Mouse (Mus musculus) thymus, postnatal 14 days (tissue): ENCODE data around the gene Kdelc2.
A peak's percentile ranks its signal among the peaks of the same experiment; 100 is the strongest.

Source experiments
- DNase-seq: peaks from one replicate; pipeline ENCODE4 v3.0.0; 2021

Kdelc2 gene

DNA sequence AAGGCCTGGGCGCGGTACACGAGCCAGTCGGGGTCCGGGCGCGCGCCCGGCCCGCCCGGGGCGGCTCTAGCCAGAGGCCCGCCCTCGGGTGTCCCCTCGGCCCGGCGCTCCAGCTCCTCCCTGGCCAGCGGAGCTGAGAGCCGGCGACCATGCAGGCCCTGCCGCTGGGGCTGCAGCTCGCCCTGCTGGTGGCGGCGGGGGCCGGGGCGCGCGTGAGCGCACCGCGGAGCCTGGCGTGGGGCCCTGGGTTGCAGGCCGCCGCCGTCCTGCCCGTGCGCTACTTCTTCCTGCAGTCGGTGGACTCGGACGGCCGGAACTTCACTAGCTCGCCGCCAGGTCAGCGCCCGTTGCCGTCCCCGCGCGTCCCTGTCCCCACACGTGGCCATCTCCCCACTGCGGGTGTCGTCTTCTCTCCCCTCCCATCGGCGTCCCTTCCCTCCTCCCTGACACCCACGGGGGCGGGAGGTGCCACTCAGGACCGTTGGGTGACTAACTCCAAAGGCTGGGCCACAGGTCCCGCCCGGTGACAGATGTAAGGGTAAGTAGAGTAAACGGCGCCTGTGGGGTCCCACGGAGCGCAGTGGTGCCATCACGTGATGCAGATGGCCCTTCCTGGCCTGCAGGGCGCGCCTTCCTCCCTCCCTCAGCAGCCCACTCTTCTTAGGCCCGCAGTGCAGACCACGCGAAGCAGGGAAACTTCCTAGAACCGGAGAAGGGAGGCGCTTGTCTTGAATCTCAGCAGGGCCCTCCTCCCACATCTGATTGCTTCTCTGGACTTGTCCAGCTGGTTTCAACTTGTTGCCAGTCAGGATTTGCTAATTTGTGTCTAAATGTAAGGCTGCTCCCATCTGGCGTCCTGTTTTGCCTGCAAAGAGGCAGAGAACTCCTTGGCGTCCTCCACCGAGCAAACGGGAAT is at the start of gene Kdelc2:
Gene Kdelc2 (plus strand): TSS at position 75 of the 916 bp plus-strand sequence.
- peak; percentile 37 for DNase-seq

DNA sequence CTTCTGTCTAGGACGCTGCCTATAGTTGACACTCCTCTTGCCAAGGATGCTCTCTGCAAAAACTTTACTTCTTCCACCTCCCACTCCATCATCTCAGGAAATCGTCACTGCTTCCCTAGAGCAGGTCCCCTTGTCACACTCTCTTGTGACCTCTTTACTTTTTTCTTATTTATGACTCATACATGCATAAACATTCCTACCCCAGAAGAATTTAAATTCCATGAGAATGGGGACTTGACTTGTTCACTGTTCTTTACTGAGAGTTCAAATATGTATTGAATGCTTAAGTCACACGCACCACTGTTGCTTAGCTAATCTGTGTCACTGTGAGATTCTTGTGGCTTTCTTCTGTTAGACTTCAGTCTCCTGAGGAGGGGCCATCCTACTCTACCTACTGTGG is 48.7 kb upstream of the Kdelc2 start:
- DNase-seq, result no peak

DNA sequence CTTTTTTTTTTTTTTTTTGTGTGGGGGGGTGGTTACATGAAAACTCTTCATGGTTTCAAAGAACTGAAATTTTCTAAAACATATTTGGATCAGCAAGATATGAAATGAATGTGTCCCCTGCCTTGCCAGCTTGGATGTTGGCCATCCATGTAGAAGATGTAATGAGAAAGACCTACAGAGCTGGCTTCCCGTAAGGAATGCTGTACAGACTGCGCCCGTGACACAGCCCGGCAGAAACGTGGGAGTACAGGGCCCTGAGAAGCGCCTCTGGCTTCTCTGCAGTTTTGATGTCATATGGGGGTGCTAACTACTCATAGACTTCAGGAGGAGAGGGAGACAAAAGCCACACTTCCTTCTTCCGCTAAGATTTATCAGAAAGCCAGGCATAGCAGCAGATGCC is 44.2 kb upstream of the Kdelc2 start:
- DNase-seq, result no peak

DNA sequence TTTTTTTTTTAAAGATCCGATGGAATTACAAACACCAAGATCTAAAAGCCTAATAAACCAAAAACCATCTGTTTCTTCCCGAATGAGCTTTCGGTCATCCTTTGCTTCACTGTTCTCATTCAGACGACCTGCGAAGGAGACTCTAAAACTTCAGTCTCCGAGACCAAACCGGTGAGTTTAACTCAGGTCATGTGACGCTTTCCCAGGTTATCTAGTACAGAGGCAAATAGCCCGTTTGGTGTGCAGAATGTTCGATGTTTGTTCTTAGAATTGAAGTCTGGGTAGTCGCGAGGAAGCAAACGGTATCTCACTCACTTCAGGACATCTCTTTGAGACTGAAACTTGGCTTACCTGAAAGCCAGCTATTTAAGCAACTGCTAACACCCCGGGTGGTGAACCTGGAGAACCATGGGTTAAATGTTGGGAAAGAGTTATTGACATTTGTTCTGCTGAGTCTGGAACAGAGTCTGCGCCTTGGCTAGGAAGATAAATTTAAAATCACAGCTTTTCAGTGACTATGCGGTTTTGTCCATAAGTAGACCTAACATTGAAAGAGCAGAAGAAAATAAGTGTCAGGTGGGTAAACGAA is 43.4 kb upstream of the Kdelc2 start:
- DNase-seq, result no peak

DNA sequence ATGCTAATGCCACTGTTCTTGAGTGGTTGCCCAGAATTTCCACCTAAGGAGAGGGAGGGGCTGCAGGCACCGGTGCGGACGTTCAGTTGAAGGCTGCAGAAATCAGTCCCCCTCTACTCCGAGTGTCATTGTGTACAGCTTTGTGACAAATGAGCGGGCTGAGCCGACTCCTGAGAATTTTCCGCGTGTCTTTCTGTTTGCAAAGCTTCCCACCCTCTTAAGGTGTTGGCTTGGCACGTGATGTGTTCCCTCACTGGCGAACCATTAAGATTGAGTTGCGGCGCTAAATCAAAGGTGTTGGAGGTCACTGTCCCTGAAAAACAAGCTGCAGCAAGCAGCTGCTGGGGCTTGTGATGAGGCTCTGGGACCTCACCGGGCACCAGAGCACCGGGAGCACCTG is 42.9 kb upstream of the Kdelc2 start:
- DNase-seq, result no peak

DNA sequence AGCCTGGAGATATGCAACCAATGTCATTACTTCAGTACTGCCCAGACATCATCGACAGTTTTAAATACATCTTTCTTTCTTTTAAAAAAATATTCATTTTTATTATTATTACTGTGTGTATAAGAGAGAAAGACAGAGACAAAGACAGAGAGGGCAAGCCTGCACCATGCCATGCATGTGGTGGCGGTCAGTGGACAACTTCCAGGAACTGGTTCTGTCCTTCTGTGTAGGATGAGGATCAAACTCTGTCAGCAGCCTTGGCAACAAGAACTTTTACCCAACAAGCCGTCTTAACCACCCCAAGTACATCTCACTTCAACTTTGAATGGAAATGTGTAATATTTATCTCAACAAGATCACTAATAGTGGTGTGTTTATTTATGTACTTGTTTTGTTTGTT is 41.8 kb upstream of the Kdelc2 start:
- DNase-seq, result no peak

DNA sequence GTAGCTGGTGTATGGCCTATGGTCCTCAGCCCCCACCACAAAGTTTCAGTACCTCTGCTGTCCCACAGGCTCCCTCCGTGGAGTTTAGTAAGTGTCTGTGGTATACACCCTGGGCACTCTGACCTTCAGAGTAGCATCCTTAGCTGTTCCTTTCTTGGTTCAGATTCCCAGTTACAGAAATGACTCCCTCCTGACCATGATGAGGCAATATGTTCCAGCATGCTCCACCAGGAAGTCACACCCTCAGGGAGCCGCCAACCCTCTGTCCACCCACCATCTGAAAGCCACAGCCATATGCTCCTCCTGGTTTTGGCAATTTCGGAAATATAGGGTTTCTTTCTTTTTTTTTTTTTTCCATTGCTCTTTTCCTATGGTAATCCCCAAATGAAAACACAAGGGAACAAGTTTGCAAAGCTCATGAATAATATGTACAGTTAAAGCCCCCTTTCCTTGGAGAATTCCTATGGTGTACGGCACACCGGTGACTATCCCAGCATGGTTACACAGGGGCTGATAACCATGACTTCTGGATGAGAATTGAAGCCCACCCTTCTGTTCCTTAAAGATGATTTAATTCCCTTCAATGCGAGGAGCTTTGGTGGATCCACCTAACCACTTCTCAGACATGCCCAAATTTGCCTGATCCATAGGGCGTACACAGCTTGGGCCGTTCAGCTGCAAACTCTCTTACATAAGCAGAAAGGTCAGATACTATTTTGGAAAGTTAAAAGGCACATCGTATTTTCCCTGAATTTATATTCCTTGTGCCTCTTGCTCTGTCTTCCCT is 39.0 kb upstream of the Kdelc2 start:
- no peak for DNase-seq

DNA sequence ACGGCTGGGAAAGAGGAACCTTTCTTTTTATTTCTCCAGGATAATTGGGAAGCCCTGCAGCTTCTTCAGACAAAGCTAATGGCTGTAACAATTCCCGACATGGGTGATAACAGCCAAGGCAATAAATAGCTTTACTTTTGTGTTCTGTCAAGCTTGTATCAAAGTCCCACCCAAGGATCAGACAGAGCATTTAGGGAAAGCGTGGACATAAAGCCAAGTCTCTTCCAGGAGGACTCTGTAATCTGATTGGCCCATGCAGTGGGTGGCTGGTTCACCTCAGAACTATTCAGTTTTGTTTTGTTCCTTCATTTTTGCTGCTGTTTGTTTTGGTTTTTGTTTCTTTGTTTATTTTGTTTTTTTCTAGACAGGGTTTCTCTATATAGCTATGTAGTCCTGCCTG is 38.1 kb upstream of the Kdelc2 start:
- DNase-seq, result no peak

DNA sequence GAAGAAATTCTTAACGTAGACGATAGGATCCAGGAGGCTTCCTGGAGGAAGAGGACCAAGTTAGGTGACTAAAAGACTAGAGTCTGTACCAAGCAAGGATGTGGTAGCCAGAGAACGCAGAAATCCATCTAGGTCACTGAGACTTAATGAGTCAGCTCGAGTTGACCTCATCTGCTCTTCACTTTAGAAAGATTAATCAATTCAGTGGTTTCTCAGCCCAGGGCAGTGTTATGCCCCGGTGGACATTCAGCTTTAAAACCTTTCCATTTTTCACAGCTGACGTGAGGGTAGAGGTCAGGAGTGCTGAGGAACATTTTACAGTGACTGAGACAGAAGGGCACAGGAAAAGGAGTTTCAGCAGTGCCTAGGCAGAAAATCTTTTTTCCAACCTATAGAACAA is 37.4 kb upstream of the Kdelc2 start:
- no peak for DNase-seq

DNA sequence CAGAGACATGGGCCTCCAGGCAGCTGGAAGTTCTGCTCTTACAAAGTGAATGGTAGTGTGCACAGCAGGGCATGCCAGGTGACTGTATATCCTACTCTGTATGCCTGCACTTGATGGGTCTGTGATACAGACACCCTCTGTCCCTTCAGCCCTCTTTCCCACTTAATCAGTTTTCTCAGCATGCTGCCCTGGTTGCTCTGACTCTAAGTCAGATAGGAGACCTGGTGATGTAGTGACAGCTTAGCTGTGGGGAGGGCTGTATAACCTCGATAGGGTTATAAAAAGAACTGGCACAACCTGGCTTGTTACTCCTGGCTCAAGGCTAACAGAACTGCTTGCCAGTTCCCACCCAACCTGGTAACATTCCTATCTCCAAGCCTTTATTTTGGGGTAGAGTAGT is 34.6 kb upstream of the Kdelc2 start:
- no peak for DNase-seq

DNA sequence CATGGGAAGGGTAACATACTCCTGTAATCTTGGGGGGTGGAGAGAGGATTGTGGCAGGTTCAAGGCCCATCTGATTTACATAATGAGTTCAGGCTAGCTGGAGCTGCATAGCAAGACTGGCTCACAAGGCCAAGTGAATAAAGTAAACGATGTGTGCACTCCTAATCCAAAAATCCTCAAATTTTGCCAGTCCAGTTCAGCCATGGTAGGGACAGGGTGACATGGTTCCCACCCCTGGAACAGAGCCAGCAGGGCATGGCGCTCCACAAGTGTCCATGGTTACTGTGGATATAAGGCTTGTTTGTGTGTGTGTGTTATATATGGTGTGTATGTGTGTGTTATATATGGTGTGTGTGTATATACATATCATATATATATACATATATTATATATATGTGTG is 33.5 kb upstream of the Kdelc2 start:
- DNase-seq, result no peak

DNA sequence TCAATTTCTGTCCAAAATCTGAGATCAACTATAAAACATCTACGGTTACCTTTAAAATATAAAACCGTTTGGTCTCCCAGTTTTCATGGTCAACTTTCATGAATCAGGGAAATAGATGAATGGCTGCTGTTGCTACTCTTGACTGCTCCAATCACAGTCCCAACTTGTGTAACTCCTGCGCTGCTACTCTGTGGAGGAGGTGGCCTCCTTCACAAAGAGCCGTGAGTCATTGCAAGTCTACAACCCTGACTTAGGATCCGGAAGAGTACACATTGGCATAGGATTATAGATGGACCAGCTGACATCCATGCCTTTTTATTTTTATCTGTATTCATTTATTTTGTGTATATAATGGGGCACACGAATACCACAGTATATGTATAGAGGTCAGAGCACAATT is 31.9 kb upstream of the Kdelc2 start:
- no peak for DNase-seq

DNA sequence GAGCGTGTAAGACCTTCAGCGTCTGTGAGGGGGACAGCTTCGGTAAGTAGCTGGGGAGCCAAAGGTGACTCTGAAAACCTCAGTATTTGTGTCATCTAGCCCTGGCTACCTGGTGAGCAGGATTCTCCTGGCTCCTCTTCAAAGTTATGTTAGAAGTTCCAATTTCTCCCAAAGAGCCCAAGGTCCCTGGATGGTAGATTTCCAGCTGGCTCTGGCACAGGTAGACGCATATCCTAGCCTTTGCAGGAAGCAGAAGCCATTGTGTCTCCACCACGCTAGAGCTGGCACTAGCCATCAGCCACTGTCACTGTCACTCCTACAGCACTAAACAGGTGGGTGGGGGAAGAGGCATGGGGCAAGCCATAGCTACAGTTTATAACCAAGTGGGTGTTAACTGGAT is 30.7 kb upstream of the Kdelc2 start:
- no peak for DNase-seq

DNA sequence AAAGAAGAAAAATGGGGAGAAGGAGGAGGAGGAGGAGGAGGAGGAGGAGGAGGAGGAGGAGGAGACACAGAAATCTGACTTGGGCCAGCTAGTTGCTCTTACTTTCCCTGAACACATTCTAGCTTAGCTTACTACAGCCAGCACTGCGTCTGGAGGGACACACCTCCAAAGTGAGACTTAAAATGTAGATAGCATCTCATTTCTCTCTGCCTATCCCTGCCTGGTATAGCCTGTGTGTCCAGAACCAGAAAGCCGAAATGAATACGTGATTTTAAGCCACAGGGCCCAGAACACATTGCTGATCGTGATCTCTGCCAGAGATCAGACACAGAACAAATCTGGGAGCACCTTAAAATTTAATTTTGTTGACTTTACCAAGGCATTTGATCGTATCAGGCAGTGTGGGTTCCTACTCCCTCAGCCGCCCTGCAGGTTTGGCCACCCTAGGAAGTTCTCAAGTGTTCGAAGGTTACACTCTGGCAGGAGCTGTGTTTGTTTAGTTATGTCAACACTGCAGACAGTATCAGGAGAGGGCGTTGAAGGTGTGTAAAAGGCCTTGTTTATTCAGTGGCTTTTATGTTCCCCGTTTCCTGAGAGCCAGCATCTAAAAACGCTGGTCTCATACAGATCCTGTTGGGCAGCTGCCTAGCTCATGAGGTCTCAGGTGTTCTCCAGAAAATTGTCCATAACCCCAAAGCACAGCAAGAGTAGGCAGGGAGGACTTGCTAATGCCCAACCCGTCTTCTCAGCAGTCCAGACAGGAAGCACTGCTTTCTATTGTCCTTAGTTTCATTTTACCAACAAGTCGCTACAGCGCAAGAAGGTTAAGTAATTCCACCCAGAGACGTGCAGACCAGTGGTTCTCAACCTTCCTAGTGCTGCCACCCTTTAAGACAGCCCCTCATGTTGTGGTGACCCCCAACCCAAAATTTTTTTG is 27.3 kb upstream of the Kdelc2 start:
- DNase-seq, result no peak

DNA sequence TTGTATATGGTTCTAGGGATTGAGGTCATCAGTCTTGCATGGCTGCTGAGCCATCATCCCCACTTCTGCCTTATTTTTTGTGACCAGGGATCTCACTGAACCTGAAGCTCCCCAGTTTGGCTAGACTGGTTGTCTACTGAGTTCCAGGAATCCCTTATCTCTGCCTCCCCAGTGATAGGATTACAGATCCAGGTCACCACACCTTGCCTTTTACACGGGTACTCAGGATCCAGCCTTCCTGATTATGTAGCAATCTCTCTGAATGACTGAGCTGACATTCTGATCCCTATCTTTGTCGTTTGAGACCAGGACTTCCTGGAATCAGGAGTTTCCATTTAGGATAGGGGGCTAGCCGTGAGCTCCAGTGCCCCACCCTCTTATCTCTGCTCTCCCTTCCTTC is 12.5 kb upstream of the Kdelc2 start:
- no peak for DNase-seq

DNA sequence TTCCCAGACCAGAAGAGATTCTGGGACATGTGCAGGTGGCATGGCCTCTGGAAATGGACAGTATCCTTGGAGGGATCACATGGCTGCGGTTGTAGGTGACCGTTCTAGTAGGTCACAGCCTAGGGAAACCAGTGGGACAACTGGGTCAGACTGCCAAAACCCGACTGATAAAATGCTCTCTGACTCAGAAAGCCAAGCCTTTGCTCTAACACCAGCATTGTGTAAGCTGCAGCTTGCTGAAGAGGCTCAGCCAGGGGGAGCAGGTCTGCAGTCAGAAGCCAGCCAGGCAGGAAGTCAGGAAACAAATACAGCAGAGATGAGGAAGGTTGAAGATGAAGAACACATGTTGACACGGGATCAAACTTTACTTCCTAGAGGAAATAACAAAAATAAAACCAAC is 7.9 kb upstream of the Kdelc2 start:
- DNase-seq, result peak; percentile 19

DNA sequence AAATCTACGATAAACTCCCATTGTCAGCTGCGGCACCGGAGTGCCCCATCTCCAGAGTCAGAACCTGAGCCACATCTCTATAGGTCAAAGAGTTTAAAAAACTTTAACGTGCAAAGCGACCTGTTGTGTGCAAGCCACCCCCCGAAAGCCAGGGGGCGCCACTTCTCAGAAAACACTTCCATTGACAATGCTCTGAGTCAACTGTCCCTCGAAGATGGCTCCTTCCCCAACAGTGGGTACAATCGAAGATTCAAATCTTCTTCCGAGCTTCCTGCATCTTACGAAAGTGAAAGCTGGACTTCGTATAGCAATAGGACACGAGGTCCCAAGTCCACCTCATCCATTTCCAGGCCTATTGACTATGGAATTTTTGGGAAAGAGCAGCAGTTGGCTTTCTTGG is 7.0 kb upstream of the Kdelc2 start:
- DNase-seq, result peak; percentile 43

DNA sequence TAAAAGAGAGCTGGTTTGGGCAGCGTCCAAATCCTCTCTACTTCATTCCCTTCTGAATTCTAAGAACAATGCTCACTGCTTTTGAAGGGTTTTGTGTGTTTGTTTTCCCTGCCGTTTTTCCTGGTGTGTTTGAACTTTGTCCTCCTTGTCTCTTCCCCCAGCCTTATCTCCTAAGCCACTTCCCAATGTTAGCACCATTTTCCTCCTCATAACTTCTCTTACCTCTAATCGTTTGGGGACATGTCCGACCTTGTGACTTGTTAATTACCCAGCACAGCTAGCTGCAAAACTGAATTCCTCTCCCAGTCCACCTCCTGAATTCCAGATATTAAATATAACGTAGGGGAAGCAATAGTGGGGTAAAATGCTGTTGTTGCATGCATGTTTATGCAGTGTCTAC is 6.2 kb upstream of the Kdelc2 start:
- DNase-seq, result no peak

DNA sequence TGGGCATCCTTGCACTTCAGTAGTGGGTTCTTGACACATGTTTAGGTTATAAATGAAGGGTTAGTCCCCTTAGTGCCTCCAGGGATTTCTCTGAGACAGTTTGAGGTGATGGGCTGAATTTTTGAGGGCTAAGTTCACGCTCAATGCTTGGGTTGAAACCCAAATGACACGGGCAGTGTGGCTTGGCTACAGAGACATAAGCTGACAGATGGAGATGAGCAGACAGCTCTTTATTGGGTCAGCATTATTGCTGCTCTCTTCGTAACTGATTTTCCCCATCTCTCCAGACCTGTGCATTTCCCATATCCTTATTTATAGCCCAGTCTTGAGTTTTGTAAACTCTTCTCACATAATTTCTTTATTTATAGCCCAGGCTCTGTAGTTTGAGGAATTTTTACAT is 5.7 kb upstream of the Kdelc2 start:
- no peak for DNase-seq

DNA sequence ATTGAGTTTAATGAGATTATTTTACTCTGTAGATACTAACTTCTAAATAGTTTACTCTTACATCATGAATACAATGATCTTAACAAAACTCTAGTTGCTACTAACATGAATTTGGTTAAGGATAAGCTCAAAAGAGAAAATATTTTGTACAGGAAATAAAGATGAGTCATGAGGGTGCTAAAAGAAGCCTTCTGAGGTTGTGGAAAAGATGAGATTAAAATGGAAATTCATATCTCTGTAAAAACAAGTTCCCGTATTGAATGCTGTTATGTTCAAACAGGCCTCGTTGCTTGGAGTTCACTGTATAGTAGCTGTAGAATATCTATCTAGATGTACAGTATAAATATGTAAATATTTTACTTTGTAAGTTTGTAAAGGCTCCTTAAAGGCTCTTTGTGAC is 3.2 kb upstream of the Kdelc2 start:
- DNase-seq, result no peak

DNA sequence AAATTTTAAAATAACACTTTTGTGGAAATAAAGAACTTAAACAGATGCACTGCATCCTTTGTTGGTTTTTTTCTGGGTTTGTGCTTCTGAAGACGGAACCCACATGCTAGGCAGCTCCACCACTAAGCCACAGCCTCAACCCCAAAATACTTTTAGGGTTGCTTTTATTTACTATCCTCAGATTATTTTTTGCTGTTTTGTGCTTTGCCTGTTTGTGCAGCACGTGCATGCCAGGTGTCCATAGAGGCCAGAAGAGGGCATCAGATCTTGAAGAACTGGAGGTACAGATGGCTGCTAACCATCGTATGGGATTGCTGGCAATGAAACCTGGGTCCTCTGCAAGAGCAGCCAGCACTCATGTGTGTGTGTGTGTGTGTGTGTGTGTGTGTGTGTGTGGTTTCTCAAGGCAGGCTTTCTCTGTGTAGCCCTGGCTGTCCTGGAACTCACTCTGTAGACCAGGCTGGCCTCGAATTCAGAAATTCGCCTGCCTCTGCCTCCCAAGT is 2.7 kb upstream of the Kdelc2 start:
- DNase-seq, result peak; percentile 11

DNA sequence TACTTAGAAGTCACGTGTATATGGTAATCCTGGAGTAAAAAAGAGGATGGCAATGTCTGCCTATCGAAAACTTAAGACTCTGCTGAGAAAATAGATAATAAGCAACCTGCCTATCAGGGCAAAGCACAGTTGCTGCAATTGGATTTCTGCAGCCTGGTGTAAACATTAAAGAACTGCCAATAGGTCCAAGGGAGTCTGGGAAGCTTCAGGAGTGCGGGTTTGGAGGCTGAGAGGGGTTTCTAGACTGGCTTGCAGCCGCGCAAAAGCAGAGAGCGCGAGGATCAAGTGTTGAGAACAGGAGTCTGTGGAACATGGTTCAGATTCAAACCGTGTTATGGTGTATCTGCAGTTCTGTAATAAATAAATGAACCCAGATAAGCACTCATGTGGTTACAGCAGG is 1.0 kb downstream of the Kdelc2 start:
- DNase-seq, result no peak

DNA sequence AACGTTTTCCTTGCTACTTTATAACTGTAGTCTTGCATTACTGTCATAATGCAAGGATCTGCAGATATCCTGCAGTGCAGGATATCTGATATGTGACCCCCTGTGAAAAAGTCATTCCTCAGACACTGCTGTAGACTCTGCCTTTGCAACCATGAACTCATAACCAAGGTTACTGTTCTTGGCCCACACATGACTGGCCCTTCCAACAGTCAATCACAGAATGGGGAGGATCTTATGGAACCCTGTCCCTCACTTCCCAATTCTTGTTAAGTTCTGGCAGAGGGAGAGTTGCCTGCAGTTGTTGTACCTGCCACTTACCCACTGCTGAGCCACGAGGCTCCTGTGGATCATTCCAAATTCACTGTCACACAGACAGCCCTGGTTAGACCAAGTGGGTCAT is 3.6 kb downstream of the Kdelc2 start:
- DNase-seq, result no peak
